Mouse (Mus musculus) midbrain, embryonic 16.5 days (tissue): Measurements from ENCODE around the gene Cyfip2. TPM values are rescaled to one million over a fixed set of nuclear protein-coding genes. Genes with fewer than 3 reads are reported as not detected.
A peak's percentile ranks its signal among the peaks of the same experiment; 100 is the strongest.

Experiments
- ATAC-seq: fragments of 200-750 bp; cut with Nextera tagmentation; 2 replicates; pipeline ENCODE4 v1.8.0; 2017; ENCODE audit warnings: moderate TSS enrichment
- H3K27ac ChIP-seq: fragments of 300-500 bp; sonication (generic); 2 replicates; pipeline ENCODE4 v1.5.1; 2014; ENCODE audit warnings: mild to moderate bottlenecking, low read length, mixed read lengths
- H3K27me3 ChIP-seq: fragments of 300-500 bp; sonication (generic); 2 replicates; pipeline ENCODE4 v1.6.1; 2014; ENCODE audit warnings: low read depth, low read length, mixed read lengths; ENCODE audit not compliant: control insufficient read depth, insufficient read depth
- H3K36me3 ChIP-seq: fragments of 300-500 bp; sonication (generic); 2 replicates; pipeline ENCODE4 v1.6.1; 2014; ENCODE audit warnings: mild to moderate bottlenecking, low read length, moderate library complexity, mixed read lengths; ENCODE audit not compliant: control insufficient read depth, insufficient read depth
- H3K4me1 ChIP-seq: fragments of 300-500 bp; sonication (generic); 2 replicates; pipeline ENCODE4 v1.6.1; 2014; ENCODE audit warnings: mild to moderate bottlenecking, low read length, mixed read lengths; ENCODE audit not compliant: control insufficient read depth, insufficient read depth
- H3K4me2 ChIP-seq: fragments of 300-500 bp; sonication (generic); 2 replicates; pipeline ENCODE4 v1.6.1; 2014; ENCODE audit warnings: mild to moderate bottlenecking, low read length, mixed read lengths
- H3K4me3 ChIP-seq: fragments of 300-500 bp; sonication (generic); 2 replicates; pipeline ENCODE4 v1.5.1; 2014; ENCODE audit warnings: low read depth, mild to moderate bottlenecking, low read length, moderate library complexity, mixed read lengths
- H3K9ac ChIP-seq: fragments of 300-500 bp; sonication (generic); 2 replicates; pipeline ENCODE4 v1.6.1; 2014; ENCODE audit warnings: low read depth, low read length, mixed read lengths
- H3K9me3 ChIP-seq: fragments of 300-500 bp; sonication (generic); replicated peaks from 2 replicates; pipeline ENCODE4 v1.6.1; 2014; ENCODE audit warnings: mild to moderate bottlenecking, low read length, mixed read lengths; ENCODE audit not compliant: control insufficient read depth, poor library complexity, severe bottlenecking
- WGBS: fragments of 180-500 bp; shearing (Covaris S2); extraction: QIAGEN DNeasy Blood & Tissue Kit; methylation state at CpG from one replicate; pipeline ENCODE4 v1.1.7; 2014; 5-methylcytosine and 5-hydroxymethylcytosine counted together
- polyA plus RNA-seq: library from polyadenylated mRNA; unstranded; fragments of >200 nt; fragmentation: Nextera tagmentation; extraction: Ambion mirVana; gene quantifications from 2 replicates; pipeline ENCODE4 v1.2.1, GENCODE M21; 2015

Gene Cyfip2
- 98.9 and 103 TPM in 2 replicates for polyA plus RNA-seq

DNA sequence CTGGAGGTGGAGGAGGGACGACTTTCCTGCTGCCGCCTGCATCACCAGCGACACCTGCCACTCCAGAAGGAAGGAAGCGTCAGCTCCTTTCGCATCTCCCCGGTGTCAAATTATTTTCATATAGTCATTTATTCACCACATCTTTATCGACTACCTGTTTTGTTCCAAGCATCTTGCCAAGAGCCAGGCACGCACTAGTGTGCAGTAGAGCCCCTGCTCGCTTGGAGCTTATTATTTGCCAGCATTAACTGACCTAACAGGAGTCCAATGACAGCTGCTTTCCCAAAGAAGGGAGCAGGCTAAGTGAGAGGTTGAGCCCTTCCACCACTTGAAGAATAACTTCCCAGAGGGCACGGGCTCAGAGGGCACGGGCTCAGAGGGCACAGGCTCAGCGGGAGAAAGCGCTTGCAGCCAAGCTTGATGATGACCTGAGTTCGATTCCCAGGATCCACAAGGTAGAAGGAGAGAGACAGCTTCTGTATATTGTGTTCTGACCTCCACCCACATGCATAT lies at the start of gene Cyfip2:
Gene Cyfip2 (minus strand): TSS at position 337 of the 513 bp plus-strand sequence.
- Histone ChIP-seq H3K36me3 (no peaks in the 10 kb centered on the region), H3K4me2 (peak within 1 kb of the TSS; percentile 84), H3K9me3 (no peaks in the 10 kb centered on the region), H3K4me1 (peaks cover 29% of the 10 kb centered on the region), H3K4me3 (peak within 1 kb of the TSS; percentile 94), H3K27ac (peak within 1 kb of the TSS; percentile 92), H3K27me3 (no peaks in the 10 kb centered on the region), H3K9ac (peak within 1 kb of the TSS; percentile 97)
- 2% methylated on average over 14 of the region's 14 CpGs for whole genome bisulfite sequencing
- peak; percentile 61 for ATAC-seq

DNA sequence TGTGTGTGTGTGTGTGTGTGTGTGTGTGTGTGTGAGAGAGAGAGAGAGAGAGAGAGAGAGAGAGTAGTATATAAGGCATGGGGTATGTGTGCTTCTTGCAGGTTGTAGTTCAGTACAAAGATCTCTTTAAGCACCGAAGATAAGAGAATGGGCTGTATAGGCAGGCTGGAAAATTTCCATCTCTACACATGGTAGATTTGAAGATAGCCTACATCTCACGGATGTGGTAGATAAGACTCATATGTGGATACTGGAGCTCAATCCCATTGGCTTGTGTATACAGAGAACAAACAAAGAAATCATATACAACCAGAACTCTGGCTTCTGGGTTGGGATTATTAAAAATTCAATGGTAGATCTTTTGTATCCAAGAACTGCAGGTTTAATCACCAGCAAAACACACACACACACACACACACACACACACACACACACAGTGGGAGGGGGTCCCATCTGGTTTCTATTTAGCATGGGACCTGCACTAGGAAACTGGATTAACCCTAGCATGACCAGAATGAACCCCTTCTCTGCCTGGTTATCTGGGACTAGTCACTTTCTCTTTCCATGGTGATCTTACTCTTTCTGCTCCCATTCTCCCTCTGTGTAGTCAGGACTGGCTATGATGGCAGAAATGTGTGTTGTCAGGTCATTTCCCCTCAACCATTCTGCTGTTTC lies 48.5 kb upstream of the Cyfip2 start:
- Histone ChIP-seq H3K36me3 (no peaks in the 10 kb centered on the region), H3K9ac (no peak overlapping the region), H3K4me2 (no peak overlapping the region), H3K9me3 (no peaks in the 10 kb centered on the region), H3K27ac (no peak overlapping the region), H3K4me1 (no peaks in the 10 kb centered on the region), H3K27me3 (no peaks in the 10 kb centered on the region), H3K4me3 (no peak overlapping the region)
- WGBS: 74% methylated on average over 2 of the region's 2 CpGs
- ATAC-seq: no peak

DNA sequence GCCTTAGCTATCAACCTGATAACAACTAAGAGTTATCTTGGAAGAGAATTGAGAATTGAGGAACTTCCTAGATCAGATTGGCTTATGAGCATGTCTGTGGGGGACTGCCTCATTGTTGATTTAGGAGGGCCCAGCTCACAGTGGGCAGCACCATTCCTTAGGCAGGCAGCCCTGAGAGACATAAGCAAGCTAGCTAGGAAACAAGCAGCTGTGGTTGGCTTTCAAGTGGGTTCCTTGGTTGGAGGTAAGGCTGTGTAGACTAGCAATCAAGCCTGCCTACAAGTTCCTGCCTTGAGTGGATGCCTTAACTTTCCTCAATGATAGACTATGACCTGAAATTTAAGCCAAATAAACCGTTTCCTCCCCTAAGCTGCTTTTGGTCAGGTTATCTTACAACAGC lies 45.7 kb upstream of the Cyfip2 start:
- H3K27ac ChIP-seq: no peak overlapping the region
- H3K9ac ChIP-seq: no peak overlapping the region
- no peak overlapping the region for H3K4me2 ChIP-seq
- no peak overlapping the region for H3K4me3 ChIP-seq
- 65% methylated on average over 1 of the region's 1 CpGs for WGBS
- H3K27me3 ChIP-seq: no peaks in the 10 kb centered on the region
- no peaks in the 10 kb centered on the region for H3K4me1 ChIP-seq
- ATAC-seq: no peak
- no peaks in the 10 kb centered on the region for H3K9me3 ChIP-seq
- H3K36me3 ChIP-seq: no peaks in the 10 kb centered on the region

DNA sequence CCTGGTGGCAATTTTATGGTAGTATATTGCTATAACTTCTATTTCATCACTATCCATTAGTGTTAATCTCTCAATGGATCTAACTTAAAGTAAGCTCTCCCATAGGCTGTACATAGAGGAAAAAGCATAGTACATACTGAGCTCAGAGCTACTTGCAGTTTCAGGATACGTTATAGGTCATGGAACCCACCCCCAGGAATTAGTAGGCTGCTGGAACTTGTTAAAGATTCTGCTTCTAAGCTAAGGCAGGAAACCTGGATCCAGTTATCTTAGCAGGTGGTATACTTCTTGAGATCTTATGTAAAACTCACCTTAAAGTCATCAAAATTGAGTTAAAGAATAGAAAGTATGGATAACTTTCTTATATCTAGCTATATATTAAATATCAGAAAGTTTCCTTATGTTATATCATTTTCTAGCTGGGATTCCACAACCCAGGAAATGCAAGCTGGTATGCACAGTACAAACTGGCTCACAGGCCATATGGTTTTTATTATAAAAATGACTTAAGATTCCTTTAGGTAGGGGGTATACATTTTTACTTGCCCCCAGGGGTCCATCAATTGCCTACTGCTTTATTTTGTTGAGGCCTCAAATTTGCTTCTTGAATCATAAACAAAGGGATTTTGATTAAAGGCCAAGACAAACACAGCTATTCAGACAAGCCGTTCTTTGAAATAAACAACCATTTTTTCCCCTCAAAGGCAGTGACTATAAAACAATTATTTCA lies 37.2 kb upstream of the Cyfip2 start:
- Histone ChIP-seq H3K4me1 (no peaks in the 10 kb centered on the region), H3K27ac (no peak overlapping the region), H3K4me3 (no peak overlapping the region), H3K4me2 (no peak overlapping the region), H3K36me3 (no peaks in the 10 kb centered on the region), H3K9me3 (no peaks in the 10 kb centered on the region), H3K27me3 (no peaks in the 10 kb centered on the region), H3K9ac (no peak overlapping the region)
- WGBS: 80% methylated on average over 2 of the region's 2 CpGs
- ATAC-seq: no peak

DNA sequence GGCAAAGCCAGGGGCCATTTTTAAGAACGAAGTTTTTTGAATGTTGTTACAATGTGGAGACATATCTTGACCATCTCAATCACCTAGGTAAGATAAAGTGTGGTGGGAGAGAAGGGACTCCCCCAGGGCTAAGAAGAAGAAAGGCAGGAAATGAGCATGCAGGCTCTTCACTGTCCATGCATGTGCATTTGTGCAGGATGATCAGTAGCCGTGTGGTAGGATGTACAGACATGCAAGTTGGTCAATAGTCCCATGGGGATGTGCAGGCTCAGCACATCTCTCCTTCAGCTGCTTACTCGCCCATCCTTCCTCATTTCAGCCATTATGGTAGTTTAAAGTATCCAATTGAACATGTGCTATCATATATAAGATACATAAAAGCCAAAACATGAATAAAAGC lies 35.8 kb upstream of the Cyfip2 start:
- no peak overlapping the region for H3K27ac ChIP-seq
- H3K9ac ChIP-seq: no peak overlapping the region
- no peak for ATAC-seq
- H3K4me2 ChIP-seq: no peak overlapping the region
- H3K9me3 ChIP-seq: no peaks in the 10 kb centered on the region
- WGBS: 87% methylated on average over 3 of the region's 3 CpGs
- H3K4me3 ChIP-seq: no peak overlapping the region
- no peaks in the 10 kb centered on the region for H3K4me1 ChIP-seq
- H3K36me3 ChIP-seq: no peaks in the 10 kb centered on the region
- no peaks in the 10 kb centered on the region for H3K27me3 ChIP-seq

DNA sequence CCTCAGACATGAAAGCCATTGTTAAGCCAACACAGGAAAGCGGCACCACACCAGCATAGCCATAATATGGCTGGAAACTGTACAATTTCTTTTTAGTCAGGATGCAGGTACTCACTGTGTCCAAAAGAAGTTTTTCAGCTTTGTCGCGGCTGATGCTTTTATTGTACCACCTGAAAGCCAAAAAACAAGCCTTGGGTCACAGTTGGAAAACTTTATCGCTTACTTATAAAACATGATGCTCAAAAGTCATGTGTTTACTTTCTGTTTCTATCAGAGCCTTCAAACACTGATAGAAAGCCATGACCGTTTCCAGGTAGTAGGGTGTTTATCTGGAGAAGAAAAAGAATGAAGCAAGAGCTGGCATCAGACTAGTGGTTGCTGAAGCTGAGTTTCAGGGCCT lies 35.1 kb upstream of the Cyfip2 start:
- 89% methylated on average over 5 of the region's 5 CpGs for WGBS
- Histone ChIP-seq H3K27ac (no peak overlapping the region), H3K4me2 (no peak overlapping the region), H3K4me1 (no peaks in the 10 kb centered on the region), H3K4me3 (no peak overlapping the region), H3K36me3 (no peaks in the 10 kb centered on the region), H3K9me3 (no peaks in the 10 kb centered on the region), H3K9ac (no peak overlapping the region), H3K27me3 (no peaks in the 10 kb centered on the region)
- ATAC-seq: no peak

DNA sequence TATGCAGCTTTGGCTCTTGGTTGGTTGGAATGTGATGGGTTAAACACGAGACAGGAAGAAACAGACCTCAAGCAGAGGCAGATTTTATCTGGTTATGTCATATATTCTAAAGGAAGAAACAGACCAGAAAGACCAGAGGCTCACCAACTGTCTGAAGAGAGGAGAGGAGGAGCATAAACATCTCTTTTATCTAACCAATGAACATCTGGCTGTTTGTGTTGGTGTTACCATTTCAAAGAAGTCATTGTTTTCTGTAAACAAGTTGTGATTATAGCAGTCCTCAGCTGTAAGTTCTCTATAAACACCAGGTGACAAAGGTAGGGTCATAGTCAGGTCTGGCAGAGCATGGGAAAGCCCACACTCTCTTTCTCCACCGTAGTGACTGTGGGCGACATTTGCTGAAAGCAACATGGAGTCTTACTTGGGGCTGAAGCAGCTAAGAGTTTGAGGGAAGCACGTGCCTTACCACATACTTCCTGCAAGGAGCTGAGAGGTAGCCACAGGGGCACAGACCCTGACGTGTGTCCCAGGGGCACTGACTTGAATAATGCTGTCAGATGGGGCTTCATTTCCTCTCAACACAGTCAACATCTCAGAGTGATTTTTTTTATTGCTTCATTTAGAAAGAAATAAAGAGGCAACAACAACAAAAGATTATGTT lies 31.4 kb upstream of the Cyfip2 start:
- no peak for ATAC-seq
- Histone ChIP-seq H3K4me3 (no peak overlapping the region), H3K4me1 (no peaks in the 10 kb centered on the region), H3K27ac (no peak overlapping the region), H3K9ac (no peak overlapping the region), H3K36me3 (no peaks in the 10 kb centered on the region), H3K4me2 (no peak overlapping the region), H3K27me3 (no peaks in the 10 kb centered on the region), H3K9me3 (no peaks in the 10 kb centered on the region)
- WGBS: 63% methylated on average over 5 of the region's 5 CpGs

DNA sequence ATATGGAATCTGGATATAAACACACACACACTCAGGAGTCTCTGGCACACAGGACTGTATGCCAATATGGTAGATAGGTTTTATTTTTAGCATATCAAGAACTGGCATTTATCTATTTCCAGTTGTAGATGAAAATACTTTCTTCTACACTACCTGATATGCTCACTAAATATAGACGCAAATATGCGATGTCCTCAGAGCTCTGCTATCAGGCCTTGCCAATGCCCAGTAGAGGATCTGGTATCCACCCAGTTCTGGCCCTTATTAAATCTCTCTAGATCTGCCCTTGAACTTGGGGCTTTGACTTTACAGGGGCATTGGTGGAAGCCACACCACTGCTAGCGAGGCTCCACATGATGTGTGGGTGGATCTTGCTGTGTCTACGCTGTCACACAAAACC lies 29.3 kb upstream of the Cyfip2 start:
- Histone ChIP-seq H3K27ac (no peak overlapping the region), H3K27me3 (no peaks in the 10 kb centered on the region), H3K4me1 (no peaks in the 10 kb centered on the region), H3K36me3 (no peaks in the 10 kb centered on the region), H3K9ac (no peak overlapping the region), H3K4me2 (no peak overlapping the region), H3K9me3 (no peaks in the 10 kb centered on the region), H3K4me3 (no peak overlapping the region)
- no peak for ATAC-seq
- WGBS: 94% methylated on average over 4 of the region's 4 CpGs

DNA sequence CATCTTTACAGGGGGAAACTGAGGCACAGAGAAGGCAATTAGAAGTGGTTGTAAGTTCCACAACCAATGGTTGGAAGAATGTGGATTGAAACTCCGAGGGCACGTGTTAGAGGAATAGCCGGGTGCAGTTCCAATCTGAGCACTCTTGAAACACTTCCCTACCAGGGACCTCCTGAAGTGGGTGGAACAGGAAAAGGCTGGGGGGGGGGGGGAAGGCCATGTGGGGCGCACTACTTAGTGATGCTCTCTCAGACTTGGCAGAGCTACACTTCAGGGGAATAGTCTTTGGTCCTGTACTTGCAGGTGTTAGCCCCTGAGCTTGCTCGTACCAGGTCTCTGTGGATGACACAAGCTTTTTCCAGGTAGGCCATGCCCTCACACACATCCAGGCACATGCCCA lies 23.4 kb upstream of the Cyfip2 start:
- Histone ChIP-seq H3K4me2 (no peak overlapping the region), H3K4me1 (no peaks in the 10 kb centered on the region), H3K27ac (no peak overlapping the region), H3K27me3 (no peaks in the 10 kb centered on the region), H3K36me3 (no peaks in the 10 kb centered on the region), H3K9me3 (no peaks in the 10 kb centered on the region), H3K9ac (no peak overlapping the region), H3K4me3 (no peak overlapping the region)
- WGBS: 94% methylated on average over 5 of the region's 5 CpGs
- ATAC-seq: no peak
